Mouse (Mus musculus) mouse embryonic stem cell (cell line): ENCODE data around the gene Ptprg.

Source experiments
- in situ Hi-C, 2 experiments: fragments of 300-500 bp; cut with MboI; formaldehyde crosslinking; loops; 1 replicate in 1 of 2; 3 replicates in 1 of 2; pipeline ENCODE4 v1.14.3; 2019 to 2020; ENCODE audit warnings: low sequenced_read_pairs in 2 of 2, low pct_unique_long_range_greater_than_20kb in 1 of 2, mixed read lengths in 1 of 2; ENCODE audit not compliant: unreplicated experiment in 1 of 2

Ptprg gene

DNA sequence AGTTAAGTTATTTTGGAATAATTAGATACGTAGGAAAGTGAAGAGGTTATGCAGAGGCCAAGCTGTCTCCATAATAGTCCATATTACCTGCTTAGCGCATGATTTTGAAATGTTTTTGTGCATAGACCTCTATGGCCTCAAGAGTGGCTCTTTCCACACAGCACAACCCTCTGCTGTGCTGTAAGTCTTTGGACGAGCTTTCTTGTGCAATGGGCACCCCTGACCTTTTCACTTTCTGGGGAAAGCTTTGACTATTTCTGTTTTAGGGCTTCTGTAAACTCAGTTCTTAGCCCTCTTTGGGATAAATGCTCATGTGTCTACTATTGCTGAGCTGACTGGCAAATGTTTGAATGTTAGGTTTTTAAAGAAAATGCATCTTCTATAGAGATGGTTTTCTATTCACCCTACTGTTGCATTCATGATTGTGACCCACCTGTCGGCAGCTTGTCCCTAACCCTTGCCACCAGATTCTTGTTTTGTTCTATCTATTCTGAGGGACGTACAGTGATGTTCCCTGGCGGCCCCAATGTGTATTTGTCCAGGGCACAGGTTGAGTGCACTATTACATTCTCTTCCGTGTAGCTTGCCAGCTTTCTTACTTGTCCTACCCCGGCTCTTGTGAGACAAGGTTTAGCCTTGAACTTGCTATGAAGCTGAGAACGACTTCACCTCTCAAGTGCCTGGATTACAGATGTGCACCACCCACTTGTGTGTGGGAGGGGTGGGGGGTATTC, 148.4 kb downstream of the Ptprg start:
- in situ Hi-C loops, result no loop called here

DNA sequence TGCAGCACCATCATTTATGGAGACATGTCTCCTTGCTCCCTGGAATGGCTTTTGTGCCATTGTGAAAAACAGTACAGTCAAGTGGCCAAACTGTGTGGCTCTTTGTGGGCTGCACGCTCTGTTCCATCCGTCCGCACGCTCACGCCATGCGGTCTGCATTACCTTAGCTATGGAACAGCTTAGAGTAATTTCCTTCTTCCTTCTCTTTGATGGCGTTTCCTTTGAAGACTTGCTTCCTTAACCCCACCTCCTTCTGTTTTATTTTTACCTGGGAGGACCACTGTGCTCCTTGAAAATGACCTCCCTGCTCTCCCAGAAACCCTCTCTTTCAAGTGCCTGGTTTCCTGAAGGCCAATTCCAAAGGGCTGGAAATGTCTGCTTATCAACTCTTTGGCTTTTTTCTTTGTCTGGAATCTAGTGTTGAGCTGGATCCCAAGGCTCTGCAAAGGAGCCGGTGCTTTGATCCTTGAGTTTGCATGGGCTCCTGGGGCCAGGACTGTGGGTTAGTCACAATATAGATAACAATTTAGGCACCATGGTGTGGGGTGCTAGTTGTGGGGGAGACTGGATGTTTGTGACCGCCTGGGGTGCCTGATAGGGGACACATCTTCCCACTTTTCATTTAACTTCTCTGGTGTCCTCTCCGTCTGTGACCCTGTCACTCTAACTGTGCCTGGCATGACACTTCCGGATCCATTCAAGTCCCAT, 149.6 kb downstream of the Ptprg start:
- in situ Hi-C loops, result no loop called here

DNA sequence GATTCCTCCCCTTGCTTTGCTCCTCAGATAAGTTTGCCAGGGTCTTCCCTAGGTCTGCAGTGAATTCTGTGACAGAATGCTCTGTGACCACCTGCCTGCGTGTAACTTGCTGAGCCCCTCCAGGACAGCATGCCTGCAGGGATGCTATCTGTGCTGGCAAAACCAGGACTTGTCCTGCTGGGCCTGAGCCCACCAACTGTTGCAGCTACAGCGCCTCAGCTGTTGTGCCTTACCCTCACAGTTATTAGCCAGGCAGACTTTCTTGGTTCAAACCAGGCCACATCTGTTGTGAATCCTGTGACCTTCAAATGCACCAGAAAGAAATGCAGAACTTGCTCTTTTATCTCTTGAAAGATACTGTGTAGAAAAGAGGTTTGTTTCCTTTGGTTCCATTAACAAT, 151.5 kb downstream of the Ptprg start:
- in situ Hi-C loops, result no loop called here

DNA sequence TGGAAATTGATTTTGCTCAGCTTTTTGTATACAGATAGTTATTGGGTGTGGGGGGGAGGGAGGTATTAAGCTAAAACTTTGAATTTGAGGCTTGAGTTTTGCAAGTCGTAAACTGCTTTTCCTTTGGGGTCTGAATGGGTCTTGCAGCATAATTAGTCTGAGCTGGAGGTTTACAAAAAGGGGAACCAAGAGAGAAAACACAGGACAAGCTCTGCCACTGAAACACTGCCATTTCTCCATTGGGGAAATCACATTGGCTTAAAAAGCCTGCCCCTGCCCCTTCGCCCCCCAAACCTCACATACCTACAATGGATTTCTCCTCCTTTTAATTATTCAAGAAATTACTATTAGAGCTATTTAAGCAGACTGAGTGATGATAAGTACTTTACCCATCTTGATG, 156.0 kb downstream of the Ptprg start:
- in situ Hi-C loops, result no loop called here

DNA sequence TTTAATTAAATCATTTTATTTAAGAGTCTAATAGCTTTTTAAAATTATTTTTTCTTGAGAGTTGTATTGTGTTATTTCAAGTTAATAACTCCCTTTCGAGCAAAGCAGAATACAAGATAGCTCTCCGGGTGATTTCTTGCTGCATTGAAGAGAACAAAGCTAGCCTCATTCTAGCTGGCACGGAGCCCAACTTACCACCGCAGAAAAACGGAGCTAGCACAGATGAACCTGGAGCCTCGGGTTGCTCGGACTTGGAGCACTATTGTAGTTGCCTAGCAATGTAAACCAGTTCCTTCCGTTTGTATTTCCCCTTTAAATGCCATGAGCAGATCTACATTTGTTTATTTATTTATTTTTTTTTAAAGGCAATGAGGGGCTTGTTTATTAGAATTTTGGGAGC, 156.5 kb downstream of the Ptprg start:
- in situ Hi-C loops, result no loop called here

DNA sequence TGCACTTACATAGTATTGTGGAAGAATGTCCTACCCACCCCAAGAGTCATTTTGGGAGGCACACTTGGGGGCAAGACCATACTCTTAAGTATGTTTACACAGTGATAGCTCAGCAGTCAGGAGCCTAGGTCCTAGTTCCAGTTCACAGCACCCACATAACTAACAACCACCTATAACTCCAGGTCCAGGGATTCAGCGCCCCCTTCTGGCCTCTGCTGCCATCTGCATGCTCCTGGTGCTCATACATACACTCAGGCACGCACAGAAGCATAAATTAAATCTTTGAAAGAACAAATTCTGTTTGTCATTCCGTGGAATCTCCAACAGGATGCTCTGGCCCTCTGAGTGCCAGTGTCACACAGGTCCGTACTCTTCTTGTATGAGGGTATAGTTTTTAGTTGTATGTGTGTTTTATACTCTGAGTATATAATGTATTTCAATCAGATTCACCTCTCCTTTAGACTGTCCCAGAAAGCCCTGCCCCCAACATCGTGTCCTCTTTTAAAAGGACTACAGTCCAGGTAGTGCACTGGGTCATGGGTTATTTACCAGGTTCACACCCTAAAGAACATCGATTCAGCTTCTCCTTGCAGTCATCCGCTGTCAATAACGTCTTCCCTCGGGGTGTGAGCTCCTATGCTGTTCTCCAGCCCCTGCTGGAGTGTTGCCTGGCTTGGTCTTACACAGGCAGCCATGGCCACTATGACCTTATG, 157.2 kb downstream of the Ptprg start:
- in situ Hi-C loops, result no loop called here

DNA sequence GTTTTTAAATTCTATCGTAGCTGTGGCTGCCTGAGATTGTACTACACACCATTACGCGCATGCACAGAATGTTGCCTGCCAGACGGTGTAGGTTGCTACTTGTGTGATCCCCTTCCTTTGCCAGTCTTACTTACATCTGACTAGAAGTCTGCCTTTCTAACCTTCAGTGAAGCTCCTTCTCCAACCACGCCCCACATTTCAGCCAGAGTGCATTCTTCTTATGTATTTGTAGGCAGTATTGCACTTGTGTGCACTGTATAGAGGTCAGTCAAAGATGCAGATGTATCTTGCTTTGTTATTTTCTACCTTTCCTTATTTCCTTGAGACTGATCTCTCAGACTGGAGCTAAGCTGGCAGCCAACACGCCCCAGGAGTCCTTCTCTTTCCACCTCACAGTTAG, 158.8 kb downstream of the Ptprg start:
- in situ Hi-C loops, result no loop called here

DNA sequence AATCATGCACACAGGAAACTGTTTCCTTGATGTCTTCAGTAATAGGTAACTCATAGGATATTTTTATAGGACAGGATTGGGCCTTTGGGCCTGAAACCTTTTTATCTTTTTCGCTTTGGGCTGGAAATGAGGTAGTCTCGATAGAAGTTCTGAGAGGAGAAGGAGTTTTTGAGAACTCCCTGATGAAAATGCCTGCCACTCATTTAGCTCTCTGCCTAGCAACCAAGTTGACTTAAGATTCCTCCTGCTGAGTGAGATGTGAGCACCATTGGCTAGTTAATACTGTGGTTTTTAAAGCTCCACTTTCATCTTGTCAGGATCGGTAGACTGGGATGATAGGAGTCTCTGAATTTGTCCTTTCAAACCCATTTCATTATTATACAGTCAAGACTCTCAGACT, 162.9 kb downstream of the Ptprg start:
- in situ Hi-C loops, result no loop called here

DNA sequence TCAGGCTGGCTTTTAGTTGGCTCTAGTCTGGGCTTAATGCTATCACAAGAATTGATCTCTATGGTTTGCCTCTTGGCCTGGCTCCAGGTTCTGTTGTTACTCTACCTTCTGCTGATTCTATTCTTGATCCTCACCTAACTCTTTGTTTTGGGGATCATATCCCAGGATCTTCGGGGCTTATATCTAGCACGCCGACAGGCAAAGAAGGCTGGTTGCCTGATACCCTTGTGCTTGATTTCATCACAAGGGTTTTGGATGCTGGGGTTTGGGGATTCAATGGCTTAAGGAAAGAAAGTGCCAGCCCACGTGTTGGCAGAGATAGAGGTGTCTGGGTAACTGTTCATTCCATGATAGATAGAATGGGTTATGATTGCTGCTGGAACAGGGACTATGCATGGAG, 164.9 kb downstream of the Ptprg start:
- in situ Hi-C loops, result no loop called here

DNA sequence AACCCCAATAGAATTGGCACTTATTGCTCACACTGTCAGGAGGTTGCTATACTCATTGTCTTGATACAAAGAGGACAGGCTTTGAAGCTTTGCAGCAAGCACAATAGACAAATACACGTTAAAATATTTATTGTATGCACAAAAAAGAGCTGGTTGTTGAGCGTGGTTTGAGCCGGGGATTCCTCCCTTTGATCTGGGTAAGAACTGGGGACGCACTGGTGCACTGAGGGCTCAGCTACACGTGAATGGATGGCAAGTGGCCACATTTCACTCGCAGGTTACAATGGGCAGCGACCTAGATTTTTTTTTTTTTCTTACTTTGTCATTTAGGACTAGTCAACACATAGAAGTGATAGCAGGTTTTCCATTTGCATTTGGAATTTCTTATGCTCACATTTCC, 165.9 kb downstream of the Ptprg start:
- in situ Hi-C loops, result no loop called here

DNA sequence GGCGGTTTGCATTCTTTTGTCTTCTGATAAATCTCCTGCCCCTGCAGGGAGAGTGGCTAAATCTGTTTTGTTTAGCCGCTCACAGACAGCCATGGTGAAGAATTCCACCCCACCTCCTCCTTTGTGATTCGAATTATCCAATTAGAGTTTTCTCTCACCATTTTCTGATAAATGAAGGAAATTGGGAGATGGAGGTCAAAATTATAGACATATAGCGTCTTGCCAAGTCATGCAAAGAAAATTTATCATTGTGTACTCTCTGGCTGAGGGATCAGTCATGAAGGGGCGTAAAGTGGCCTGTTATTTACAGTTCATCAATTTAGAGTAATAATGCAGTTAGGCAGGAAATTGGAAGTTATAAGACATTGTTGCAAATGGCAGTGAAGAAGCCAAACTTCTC, 168.8 kb downstream of the Ptprg start:
- in situ Hi-C loops, result no loop called here

DNA sequence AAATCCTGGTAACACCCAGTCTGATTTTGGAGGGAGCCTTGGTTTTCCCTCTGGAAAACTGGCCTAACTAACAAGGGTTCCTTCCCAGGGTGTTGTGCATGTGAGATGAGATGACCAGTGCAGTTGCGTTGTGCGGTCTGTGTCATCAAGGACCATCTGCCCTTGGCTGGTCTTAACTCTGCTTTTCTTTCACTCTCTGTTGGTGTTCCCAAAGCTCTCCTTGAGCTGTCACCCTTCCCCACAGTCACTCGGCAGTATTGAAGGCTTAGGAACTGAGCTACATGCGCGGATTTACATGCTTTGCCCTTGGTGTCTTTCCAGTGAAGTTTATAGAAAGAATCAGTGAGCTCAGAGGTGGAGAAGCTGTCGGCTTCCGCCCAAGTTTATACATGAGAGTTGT, 170.5 kb downstream of the Ptprg start:
- in situ Hi-C loops, result no loop called here

DNA sequence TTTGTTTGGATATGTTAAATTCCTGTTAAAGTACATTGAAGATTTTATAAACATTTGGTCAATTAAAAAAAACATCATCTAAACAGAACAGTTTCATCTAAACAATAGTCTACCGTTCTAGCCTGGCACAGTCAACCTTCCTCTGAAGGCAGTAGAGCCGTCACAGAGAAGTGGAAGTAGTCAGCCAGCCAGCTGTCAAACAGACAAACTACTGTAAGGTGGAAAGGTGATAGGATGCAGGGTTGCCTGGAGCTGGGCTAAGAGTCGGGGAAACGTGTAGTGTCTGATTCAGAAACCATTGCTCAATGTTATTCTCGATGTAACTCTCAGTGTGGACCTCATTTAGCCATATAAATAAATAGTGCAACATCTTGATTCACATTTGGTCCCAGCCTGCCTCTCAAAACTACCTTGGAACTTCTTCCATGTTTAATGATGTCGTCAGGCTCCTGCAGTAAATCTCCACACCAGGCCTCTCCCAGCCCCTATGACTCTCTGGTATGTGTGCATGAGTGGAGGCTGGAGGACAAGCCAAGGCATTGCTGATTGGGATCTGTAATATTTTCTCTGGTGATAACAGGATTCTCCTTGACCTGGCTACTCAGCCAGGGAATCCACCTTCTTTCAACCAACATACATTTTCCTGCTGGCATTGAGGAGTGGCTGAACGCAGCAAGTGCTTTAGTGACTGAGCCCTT, 178.0 kb downstream of the Ptprg start:
- in situ Hi-C loops, result no loop called here

DNA sequence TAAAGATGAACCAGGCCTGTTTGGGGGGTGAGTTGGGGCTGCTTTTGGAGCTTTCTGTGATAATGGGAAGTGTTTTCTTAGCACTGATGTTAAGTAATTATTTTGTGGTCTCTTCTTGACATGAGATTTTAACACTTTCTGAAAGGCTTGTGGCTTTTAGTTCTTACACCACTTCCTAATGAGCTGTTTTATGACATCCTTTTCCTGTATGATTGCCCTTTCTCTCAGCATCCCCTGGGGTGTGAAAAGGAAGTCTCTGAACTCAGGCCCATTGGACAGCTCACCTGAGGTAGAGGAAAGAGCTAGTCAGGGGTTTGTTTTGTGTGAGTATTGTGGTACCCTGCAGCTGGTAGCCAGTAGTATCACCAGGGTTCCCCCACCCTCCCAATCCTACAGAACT, 179.0 kb downstream of the Ptprg start:
- in situ Hi-C loops, result no loop called here

DNA sequence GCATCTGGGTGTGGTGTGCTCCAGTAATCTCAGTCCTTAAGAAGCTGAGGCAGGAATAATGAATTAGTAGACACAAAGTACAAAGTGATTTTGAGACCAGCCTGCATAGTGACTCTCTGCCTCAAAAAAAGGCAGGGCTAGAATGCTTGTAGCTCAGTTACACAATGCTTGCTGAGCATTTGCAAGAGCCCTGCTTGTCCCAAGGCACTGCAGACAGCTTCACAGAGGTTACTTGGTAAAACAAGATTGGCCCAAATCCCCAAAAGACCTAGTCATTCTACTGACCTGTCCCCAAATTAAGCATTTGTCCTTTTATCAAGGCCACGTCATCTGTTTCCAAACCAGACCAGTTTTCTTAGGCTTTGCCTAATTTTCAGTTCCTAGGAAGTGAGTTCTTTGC, 190.4 kb downstream of the Ptprg start:
- in situ Hi-C loops, result no loop called here

DNA sequence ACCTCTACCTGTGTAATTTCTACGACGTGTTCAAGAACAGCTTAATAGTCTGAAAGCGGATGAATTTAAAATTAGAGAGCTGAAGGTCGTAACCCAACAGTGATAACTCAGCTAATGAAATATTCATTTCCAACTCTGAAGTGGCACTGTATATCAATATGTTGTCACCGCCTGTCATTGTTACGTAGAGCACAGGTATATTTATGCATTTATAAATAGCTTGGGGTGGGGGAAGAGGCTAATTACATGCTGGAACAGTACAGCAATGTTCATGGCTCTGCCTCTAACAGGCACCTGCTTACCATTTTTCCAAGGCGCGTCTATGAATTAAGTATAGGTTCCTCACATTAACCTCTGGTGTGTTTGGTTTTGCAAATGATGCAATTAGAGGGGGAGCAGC, 199.3 kb downstream of the Ptprg start:
- in situ Hi-C loops, result no loop called here

DNA sequence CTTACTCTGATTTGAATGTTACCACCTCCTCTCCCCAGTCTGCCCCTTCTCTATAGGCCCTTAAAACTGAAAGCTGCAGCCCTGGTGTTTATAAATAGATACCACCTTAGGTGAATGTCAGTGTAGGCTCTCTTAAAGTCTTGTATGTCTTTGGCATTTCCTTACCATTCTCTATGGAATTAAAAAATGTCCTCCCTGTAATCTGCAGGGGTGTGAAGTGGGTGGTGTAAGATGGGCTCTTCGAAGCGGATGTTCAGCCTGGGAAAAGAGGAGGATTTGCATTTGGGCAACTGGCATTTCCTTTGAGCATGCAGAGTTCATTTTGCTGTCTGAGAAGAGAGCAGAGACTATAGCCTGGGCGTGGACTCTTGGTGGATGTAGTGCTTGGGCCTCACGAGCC, 201.3 kb downstream of the Ptprg start:
- in situ Hi-C loops, result no loop called here

DNA sequence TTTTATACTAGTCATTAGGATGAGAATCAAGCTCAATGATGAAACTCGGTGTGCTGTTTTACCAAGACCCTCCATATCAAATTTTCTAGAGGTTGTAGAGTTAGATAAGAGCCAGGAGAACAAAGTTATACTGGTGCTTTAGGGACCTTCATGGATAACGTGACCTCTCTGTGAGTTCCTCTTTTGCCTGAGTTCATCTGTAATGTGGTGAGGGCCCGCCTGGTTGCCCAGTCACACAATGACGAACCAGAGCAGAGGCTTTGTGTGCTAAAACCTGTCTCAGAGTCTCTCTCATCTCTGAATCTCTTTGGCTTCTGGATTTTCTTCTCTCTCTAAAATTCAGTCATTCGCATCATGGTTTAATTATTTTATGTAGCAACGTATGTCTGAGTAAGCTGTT, 204.9 kb downstream of the Ptprg start:
- in situ Hi-C loops, result no loop called here

DNA sequence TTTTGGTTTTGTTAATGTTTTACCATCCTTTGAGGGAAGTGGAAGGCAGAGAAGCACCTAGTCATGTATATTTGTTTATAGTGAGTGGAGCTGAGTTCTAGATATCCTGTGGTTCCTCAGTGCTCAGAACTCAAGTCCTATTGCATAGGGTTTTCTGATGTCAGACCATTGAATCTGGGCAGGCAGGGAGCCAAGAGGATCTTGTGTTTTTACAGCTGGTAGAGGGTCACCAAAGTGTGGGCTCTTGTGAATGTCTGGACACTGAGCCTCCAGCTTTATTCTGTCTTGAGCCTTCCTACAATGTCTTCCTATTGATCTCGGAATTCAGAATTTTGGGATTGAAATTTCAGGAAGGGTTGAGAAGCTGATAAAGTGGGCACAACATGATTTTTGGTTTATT, 206.0 kb downstream of the Ptprg start:
- in situ Hi-C loops, result no loop called here
